Mouse (Mus musculus): ENCODE data around the gene Ccdc136.

DNA sequence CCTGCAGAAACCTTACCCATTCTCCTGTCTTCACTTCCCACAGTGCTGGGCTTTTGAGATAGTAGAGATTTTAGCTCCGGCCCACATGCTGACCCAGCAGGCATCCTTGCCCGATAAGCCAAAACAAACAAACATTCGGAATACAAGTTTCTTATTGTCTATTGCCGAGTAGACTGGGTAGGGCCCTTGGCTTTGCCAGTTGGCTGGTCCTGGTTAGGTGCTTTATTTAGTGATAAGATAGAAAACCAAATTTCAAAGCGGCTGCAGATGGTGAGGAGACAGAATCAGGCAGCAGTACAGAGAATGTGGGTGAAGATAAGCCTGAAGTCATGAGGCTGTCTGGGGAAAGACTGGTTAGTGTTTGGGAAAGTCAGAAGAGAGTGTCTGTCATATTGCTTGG lies 43.3 kb upstream of the Ccdc136 start:
- TF ChIP-seq CTCF (IDR thresholded peaks at IDR 0.05; ENCODE audit: low read depth) (no peak), EP300 (IDR thresholded peaks at IDR 0.05; ENCODE audit: low read depth) (peak; percentile 57; the same call in 1 of the 2 replicates)

Measured in liver, embryonic 14.5 days (tissue).